Mouse (Mus musculus) olfactory bulb, adult 2 months (tissue): Measurements from ENCODE around the gene Rac3.

Experiments used
- CTCF ChIP-seq: fragments of 200-500 bp; IDR thresholded peaks from 2 replicates; pipeline ENCODE4 v1.5.1; 2012; ENCODE audit warnings: low read depth, mild to moderate bottlenecking, low read length, moderate library complexity; ENCODE audit not compliant: insufficient read depth
- POLR2A ChIP-seq: fragments of 200-500 bp; IDR thresholded peaks from 2 replicates; pipeline ENCODE4 v1.6.1; 2012; ENCODE audit warnings: mild to moderate bottlenecking, low read depth, low read length, moderate library complexity; ENCODE audit not compliant: insufficient read depth

- TF ChIP-seq CTCF: no peak
- TF ChIP-seq POLR2A: no peak
These were observed 51.5 kb downstream of the Rac3 start for GRCm38 (mm10) chr11:120772749-120773148.
